Mouse (Mus musculus): ENCODE measurements around the gene Fam178b.

- TF ChIP-seq CTCF (IDR thresholded peaks at IDR 0.05; ENCODE audit: insufficient read depth, low read depth, low read length) (no peak), POLR2A (IDR thresholded peaks at IDR 0.05; ENCODE audit: insufficient read depth, low read depth, low read length) (no peak)
These were observed 52.8 kb downstream of the Fam178b start for GRCm38 (mm10) chr1:36630053-36630739.
